21 mouse cellular contexts compared by ENCODE assay signal in genomic region chr12:35927804-35928203, GRCm38 (mm10). TPM values are rescaled to one million over a fixed set of nuclear protein-coding genes. Genes with fewer than 3 reads are reported as not detected.
"Had no signal": no experiment of that assay in that cellular context is flagged by ENCODE, and none has a peak within 500 bp of the region (broad histone marks: within the 10 kb centered on the region; RNA-seq: fewer than 3 reads in every experiment).

No protein-coding gene starts in this region.

- DNase-seq: lung, adult 18-20 months; lung, embryonic 14.5 days; lung, postnatal 10 days; lung, postnatal 4 days; midbrain, embryonic 14.5 days; right cerebral cortex, postnatal 25 days; right cerebral cortex, postnatal 4 days; spleen, adult 18-20 months; thymus, adult 2 months; thymus, postnatal 25 days; thymus, postnatal 4 days had no signal

- H3K27ac ChIP-seq: midbrain, embryonic 10.5 days; midbrain, embryonic 12.5 days; neural tube, embryonic 12.5 days; stomach, embryonic 15.5 days; stomach, postnatal 0 days had no signal

- H3K4me3 ChIP-seq: midbrain, embryonic 10.5 days; midbrain, embryonic 12.5 days; myocyte; neural tube, embryonic 12.5 days; stomach, embryonic 15.5 days had no signal

- ATAC-seq: midbrain, embryonic 16.5 days had no signal

RNA-seq across cellular contexts. Expression of gene Agr3, which starts 2.4 kb away (rescaled TPM):
- total RNA-seq: megakaryocyte, adult 5-6 weeks; megakaryocyte-erythroid progenitor cell, adult 5-6 weeks; neutrophil, adult 5-6 weeks had no signal
- polyA plus RNA-seq: lung, embryonic 14.5 days; midbrain, embryonic 10.5 days; midbrain, embryonic 12.5 days; midbrain, embryonic 14.5 days; midbrain, embryonic 16.5 days; myocyte; neural tube, embryonic 12.5 days had no signal
